Mouse (Mus musculus): ENCODE measurements around the gene Grip2. TPM values are rescaled to one million over a fixed set of nuclear protein-coding genes. Genes with fewer than 3 reads are reported as not detected.

The Grip2 gene
- polyA plus RNA-seq, 1 experiment from 2014 or later = 0.33 TPM

DNA sequence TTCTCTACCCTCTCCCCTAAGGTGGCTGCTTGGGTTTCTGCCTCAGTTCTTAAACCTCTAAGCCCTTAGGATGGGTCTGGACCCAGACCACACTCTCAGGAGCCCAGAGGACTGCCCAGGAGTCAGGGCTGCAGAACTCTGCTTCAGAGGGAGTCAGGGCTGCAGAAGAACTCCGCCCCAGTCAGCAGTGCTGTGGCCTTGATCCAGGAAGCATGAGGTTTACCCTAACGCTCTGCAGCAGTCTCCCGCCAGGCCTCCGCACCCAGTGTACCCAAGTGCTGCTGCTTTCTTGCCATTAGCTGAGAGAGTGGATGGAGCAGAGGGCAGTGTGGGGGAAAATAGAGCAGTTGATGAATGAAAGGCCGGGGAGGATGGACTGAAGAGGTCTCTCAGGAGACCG, 19.0 kb downstream of the Grip2 start:
- H3K9me3 ChIP-seq (ENCODE audit: control insufficient read depth, low read depth, low read length) = no peaks in the 10 kb centered on the region
- no peak overlapping the region for H3K4me3 ChIP-seq (ENCODE audit: low read depth, low read length)
- 42% methylated on average over 6 of the region's 6 CpGs for WGBS
- no peaks in the 10 kb centered on the region for H3K36me3 ChIP-seq (ENCODE audit: control insufficient read depth, insufficient read depth, low read length)
- H3K9ac ChIP-seq (replicated peaks; ENCODE audit: low read depth, low read length) = no peak overlapping the region
- no peak overlapping the region for H3K4me2 ChIP-seq (replicated peaks; ENCODE audit: low read depth, low read length)
- no peak overlapping the region for H3K27ac ChIP-seq (ENCODE audit: low read length)
- H3K27me3 ChIP-seq (ENCODE audit: control insufficient read depth, insufficient read depth, low read length) = peaks cover 12% of the 10 kb centered on the region
- no peak for ATAC-seq (ENCODE audit: insufficient number of reproducible peaks, insufficient read depth, low FRiP score, low read depth)
- no peaks in the 10 kb centered on the region for H3K4me1 ChIP-seq (ENCODE audit: control insufficient read depth, insufficient read depth, low read length)

DNA sequence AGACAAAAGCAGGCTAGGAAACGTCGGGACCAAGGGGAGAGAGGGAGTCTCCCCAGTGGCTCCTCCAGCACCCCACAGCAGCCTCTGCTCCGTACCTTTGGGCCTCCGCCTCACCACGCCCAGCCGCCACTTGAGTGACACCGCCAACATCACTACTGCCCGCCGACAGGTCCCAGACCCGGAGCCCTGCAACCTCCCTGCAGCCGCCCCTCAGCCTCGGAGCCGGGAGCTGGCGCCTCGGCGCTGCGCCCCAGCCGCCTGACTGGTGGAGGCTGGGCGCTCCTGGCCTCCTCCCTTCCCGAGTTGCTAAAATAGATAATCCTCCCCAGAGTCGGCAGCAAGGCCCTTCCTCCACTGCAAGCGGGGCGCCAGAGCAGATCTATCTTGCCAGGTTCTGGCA, 19.9 kb downstream of the Grip2 start:
- ATAC-seq (ENCODE audit: insufficient number of reproducible peaks, insufficient read depth, low FRiP score, low read depth) = 0 out of 2 replicates have a peak, but pooled peaks have one; percentile 24

DNA sequence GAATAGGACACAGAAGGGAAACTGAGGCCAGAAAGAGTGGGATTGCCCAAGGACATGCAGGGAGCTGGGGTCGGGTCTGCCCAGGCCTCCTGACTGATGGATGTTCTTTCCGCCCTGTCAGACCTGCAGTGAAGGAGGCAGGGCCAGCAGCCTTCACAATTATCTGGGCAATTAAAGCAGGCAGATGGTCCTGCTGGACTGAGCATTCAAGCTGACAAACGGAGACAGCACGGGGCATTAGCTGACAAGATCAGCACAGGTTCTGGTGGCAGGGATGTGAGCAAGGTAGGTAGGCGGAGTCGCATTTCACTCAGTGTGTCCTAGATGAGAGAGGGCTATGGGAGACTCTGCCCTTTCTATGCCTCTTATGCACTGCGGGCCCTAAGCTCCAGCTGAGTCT, 22.9 kb downstream of the Grip2 start:
- no peak overlapping the region for H3K27ac ChIP-seq (ENCODE audit: low read length)
- no peak overlapping the region for H3K4me2 ChIP-seq (replicated peaks; ENCODE audit: low read depth, low read length)
- no peak overlapping the region for H3K4me3 ChIP-seq (ENCODE audit: low read depth, low read length)
- no peaks in the 10 kb centered on the region for H3K4me1 ChIP-seq (ENCODE audit: control insufficient read depth, insufficient read depth, low read length)
- no peak for ATAC-seq (ENCODE audit: insufficient number of reproducible peaks, insufficient read depth, low FRiP score, low read depth)
- no peaks in the 10 kb centered on the region for H3K36me3 ChIP-seq (ENCODE audit: control insufficient read depth, insufficient read depth, low read length)
- no peak overlapping the region for H3K9ac ChIP-seq (replicated peaks; ENCODE audit: low read depth, low read length)
- H3K27me3 ChIP-seq (ENCODE audit: control insufficient read depth, insufficient read depth, low read length) = peaks cover 10% of the 10 kb centered on the region; the same call in 1 of the 2 replicates
- no peaks in the 10 kb centered on the region for H3K9me3 ChIP-seq (ENCODE audit: control insufficient read depth, low read depth, low read length)
- 44% methylated on average over 7 of the region's 7 CpGs for WGBS

More for the DNA sequence above, 19.9 kb downstream of the Grip2 start:
- Histone ChIP-seq H3K36me3 (ENCODE audit: control insufficient read depth, insufficient read depth, low read length) (no peaks in the 10 kb centered on the region), H3K9ac (replicated peaks; ENCODE audit: low read depth, low read length) (no peak overlapping the region), H3K27me3 (ENCODE audit: control insufficient read depth, insufficient read depth, low read length) (peaks cover 12% of the 10 kb centered on the region), H3K27ac (ENCODE audit: low read length) (no peak overlapping the region), H3K4me1 (ENCODE audit: control insufficient read depth, insufficient read depth, low read length) (no peaks in the 10 kb centered on the region), H3K9me3 (ENCODE audit: control insufficient read depth, low read depth, low read length) (no peaks in the 10 kb centered on the region), H3K4me3 (ENCODE audit: low read depth, low read length) (no peak overlapping the region; the same call in 1 of the 2 replicates), H3K4me2 (replicated peaks; ENCODE audit: low read depth, low read length) (peak overlapping the region; percentile 33)
- 4% methylated on average over 23 of the region's 23 CpGs for WGBS

DNA sequence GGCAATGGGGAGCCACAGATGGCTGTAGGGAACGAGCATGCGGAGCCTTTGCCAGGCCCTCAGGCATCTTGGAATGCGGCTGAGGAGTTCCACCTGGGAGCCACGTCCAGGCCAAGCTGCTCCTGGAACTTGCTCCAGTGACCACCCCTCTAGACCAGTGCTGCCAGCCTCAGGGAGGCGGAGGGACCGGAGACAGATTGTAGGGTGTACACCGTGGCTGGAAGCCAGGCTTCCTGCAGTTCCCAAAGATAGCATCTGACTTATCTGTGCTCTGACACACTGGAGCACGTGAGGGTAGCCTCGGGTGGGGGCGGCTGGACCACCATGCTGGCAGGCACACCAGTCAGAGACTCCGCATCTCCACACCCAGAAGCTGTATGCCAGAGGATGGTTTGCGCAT, 28.6 kb downstream of the Grip2 start:
- Histone ChIP-seq H3K27me3 (ENCODE audit: control insufficient read depth, insufficient read depth, low read length) (no peaks in the 10 kb centered on the region), H3K4me1 (ENCODE audit: control insufficient read depth, insufficient read depth, low read length) (no peaks in the 10 kb centered on the region), H3K27ac (ENCODE audit: low read length) (no peak overlapping the region), H3K4me3 (ENCODE audit: low read depth, low read length) (no peak overlapping the region), H3K9ac (replicated peaks; ENCODE audit: low read depth, low read length) (no peak overlapping the region), H3K4me2 (replicated peaks; ENCODE audit: low read depth, low read length) (no peak overlapping the region), H3K36me3 (ENCODE audit: control insufficient read depth, insufficient read depth, low read length) (no peaks in the 10 kb centered on the region), H3K9me3 (ENCODE audit: control insufficient read depth, low read depth, low read length) (no peaks in the 10 kb centered on the region)
- ATAC-seq (ENCODE audit: insufficient number of reproducible peaks, insufficient read depth, low FRiP score, low read depth) = no peak
- 57% methylated on average over 12 of the region's 12 CpGs for WGBS

DNA sequence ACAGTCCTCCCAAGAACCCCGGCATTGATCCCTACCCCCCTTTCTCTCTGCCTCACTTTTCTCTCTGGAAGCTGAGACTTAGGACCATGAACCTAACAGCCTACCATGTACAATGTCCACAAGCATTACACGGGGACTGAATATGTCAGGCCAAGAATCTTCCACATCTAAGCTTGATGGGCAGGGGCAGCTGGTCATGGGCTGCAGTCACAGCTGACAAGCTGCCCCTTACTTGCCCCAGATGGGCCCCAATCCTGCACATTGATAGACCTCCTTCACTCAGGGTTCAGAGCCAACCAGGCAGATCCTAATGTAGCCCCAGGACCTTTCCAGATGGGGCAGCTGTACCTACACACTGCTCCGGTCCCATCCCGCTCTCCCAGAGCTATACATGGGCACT, 30.3 kb downstream of the Grip2 start:
- Histone ChIP-seq H3K4me3 (ENCODE audit: low read depth, low read length) (no peak overlapping the region), H3K9me3 (ENCODE audit: control insufficient read depth, low read depth, low read length) (no peaks in the 10 kb centered on the region), H3K27me3 (ENCODE audit: control insufficient read depth, insufficient read depth, low read length) (no peaks in the 10 kb centered on the region), H3K36me3 (ENCODE audit: control insufficient read depth, insufficient read depth, low read length) (no peaks in the 10 kb centered on the region), H3K9ac (replicated peaks; ENCODE audit: low read depth, low read length) (no peak overlapping the region), H3K4me1 (ENCODE audit: control insufficient read depth, insufficient read depth, low read length) (no peaks in the 10 kb centered on the region), H3K4me2 (replicated peaks; ENCODE audit: low read depth, low read length) (no peak overlapping the region), H3K27ac (ENCODE audit: low read length) (no peak overlapping the region)
- 89% methylated on average over 4 of the region's 4 CpGs for WGBS
- no peak for ATAC-seq (ENCODE audit: insufficient number of reproducible peaks, insufficient read depth, low FRiP score, low read depth)

DNA sequence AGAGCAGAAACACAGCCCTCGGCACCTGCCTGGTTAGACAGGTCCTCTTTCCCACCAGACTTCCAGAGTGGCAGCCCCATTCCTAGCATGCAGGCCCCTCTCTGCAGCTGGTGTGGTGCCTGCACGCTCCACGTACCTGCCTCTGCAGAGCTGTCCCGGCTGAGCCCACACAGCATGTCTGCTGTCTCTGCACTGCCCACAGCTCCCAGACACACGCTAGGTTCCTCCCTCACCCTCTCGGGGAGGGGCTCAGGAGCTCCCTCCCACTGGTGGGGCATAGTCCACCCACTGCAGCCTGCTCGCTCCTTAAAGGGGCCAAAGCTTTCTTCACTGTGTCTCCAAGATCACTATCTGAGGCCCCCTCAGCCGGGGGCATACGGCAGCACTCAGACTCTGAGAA, 31.0 kb downstream of the Grip2 start:
- Histone ChIP-seq H3K4me1 (ENCODE audit: control insufficient read depth, insufficient read depth, low read length) (no peaks in the 10 kb centered on the region), H3K27ac (ENCODE audit: low read length) (no peak overlapping the region), H3K9me3 (ENCODE audit: control insufficient read depth, low read depth, low read length) (no peaks in the 10 kb centered on the region), H3K36me3 (ENCODE audit: control insufficient read depth, insufficient read depth, low read length) (no peaks in the 10 kb centered on the region), H3K4me2 (replicated peaks; ENCODE audit: low read depth, low read length) (no peak overlapping the region), H3K4me3 (ENCODE audit: low read depth, low read length) (no peak overlapping the region), H3K27me3 (ENCODE audit: control insufficient read depth, insufficient read depth, low read length) (no peaks in the 10 kb centered on the region), H3K9ac (replicated peaks; ENCODE audit: low read depth, low read length) (no peak overlapping the region)
- WGBS = 44% methylated on average over 9 of the region's 9 CpGs
- ATAC-seq (ENCODE audit: insufficient number of reproducible peaks, insufficient read depth, low FRiP score, low read depth) = no peak

DNA sequence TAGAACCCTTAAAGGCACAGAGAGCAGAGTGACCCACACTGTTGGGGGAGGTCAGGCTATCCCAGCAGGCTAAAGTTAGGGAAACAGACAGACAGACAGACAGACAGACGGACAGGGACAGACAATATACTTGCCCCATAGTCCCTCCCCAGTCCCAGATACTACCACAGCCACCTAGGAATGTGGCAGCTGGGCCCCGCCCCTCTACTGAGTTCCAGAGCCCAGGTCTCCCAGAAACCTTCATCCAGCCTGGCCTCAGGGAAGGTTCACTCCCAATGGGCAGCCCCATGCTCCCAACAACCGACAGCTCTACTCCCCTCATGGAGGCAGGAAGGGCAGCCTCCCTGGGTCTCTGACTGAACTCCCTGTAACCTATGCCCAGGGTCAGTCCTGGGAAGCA, 31.4 kb downstream of the Grip2 start:
- Histone ChIP-seq H3K4me1 (ENCODE audit: control insufficient read depth, insufficient read depth, low read length) (no peaks in the 10 kb centered on the region), H3K9me3 (ENCODE audit: control insufficient read depth, low read depth, low read length) (no peaks in the 10 kb centered on the region), H3K27ac (ENCODE audit: low read length) (no peak overlapping the region), H3K36me3 (ENCODE audit: control insufficient read depth, insufficient read depth, low read length) (no peaks in the 10 kb centered on the region), H3K4me2 (replicated peaks; ENCODE audit: low read depth, low read length) (no peak overlapping the region), H3K4me3 (ENCODE audit: low read depth, low read length) (no peak overlapping the region), H3K9ac (replicated peaks; ENCODE audit: low read depth, low read length) (no peak overlapping the region), H3K27me3 (ENCODE audit: control insufficient read depth, insufficient read depth, low read length) (no peaks in the 10 kb centered on the region)
- no peak for ATAC-seq (ENCODE audit: insufficient number of reproducible peaks, insufficient read depth, low FRiP score, low read depth)
- WGBS = 67% methylated on average over 3 of the region's 3 CpGs

DNA sequence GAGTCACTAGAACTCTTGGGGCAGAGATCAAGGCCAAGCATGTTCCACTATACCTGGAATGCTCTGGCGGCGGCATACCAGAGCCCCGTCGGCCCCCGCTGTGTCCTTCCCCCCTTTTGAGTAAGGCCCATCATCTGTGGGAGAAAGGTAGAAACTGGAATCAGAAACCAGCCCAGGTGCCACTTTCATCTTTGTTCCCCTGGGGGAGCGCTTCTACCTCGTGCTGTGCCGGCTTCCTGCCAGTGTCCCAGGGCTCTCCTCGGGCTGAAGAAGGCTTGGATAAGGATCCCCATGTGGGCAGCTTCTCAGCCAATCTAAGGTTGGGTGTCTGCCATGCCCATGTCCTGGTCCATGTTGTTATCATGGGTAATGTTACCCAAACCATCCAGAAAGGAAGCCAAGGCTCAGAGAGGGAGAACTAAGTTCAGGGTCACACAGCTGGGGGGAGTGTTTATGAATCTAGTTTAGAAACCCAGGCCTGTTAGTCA, 38.7 kb downstream of the Grip2 start:
- WGBS = 80% methylated on average over 9 of the region's 9 CpGs
- no peaks in the 10 kb centered on the region for H3K27me3 ChIP-seq (ENCODE audit: control insufficient read depth, insufficient read depth, low read length)
- H3K27ac ChIP-seq (ENCODE audit: low read length) = no peak overlapping the region
- H3K4me1 ChIP-seq (ENCODE audit: control insufficient read depth, insufficient read depth, low read length) = no peaks in the 10 kb centered on the region
- no peaks in the 10 kb centered on the region for H3K9me3 ChIP-seq (ENCODE audit: control insufficient read depth, low read depth, low read length)
- H3K36me3 ChIP-seq (ENCODE audit: control insufficient read depth, insufficient read depth, low read length) = no peaks in the 10 kb centered on the region
- H3K4me2 ChIP-seq (replicated peaks; ENCODE audit: low read depth, low read length) = no peak overlapping the region
- no peak for ATAC-seq (ENCODE audit: insufficient number of reproducible peaks, insufficient read depth, low FRiP score, low read depth)
- H3K9ac ChIP-seq (replicated peaks; ENCODE audit: low read depth, low read length) = no peak overlapping the region
- no peak overlapping the region for H3K4me3 ChIP-seq (ENCODE audit: low read depth, low read length)

DNA sequence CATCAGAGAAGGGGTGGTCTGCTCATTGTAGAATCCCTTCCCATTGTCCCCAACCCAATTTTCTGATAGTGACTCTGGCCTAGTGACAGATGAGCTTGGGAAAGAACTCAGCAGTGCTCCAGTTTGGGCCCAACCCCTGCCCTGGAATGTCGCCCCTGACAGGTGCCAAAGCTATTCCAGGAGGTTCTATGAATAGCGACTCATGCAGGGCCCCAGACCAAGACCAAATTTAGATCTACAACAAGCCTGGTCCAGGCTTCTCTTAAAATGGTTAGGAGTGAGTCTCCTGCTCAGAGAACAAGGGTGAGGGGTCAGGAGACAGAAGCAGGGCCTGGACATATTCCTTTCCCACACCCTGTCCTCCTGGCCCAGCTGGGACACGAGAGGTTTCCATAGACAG, 42.0 kb downstream of the Grip2 start:
- Histone ChIP-seq H3K4me3 (ENCODE audit: low read depth, low read length) (no peak overlapping the region), H3K27me3 (ENCODE audit: control insufficient read depth, insufficient read depth, low read length) (no peaks in the 10 kb centered on the region), H3K4me1 (ENCODE audit: control insufficient read depth, insufficient read depth, low read length) (no peaks in the 10 kb centered on the region), H3K9ac (replicated peaks; ENCODE audit: low read depth, low read length) (no peak overlapping the region), H3K27ac (ENCODE audit: low read length) (no peak overlapping the region), H3K9me3 (ENCODE audit: control insufficient read depth, low read depth, low read length) (no peaks in the 10 kb centered on the region), H3K4me2 (replicated peaks; ENCODE audit: low read depth, low read length) (no peak overlapping the region), H3K36me3 (ENCODE audit: control insufficient read depth, insufficient read depth, low read length) (no peaks in the 10 kb centered on the region)
- 74% methylated on average over 3 of the region's 3 CpGs for WGBS
- no peak for ATAC-seq (ENCODE audit: insufficient number of reproducible peaks, insufficient read depth, low FRiP score, low read depth)

Data from stomach, embryonic 14.5 days (tissue).